Mouse (Mus musculus): ENCODE results near the gene Gm44973. TPM values are rescaled to one million over a fixed set of nuclear protein-coding genes. Genes with fewer than 3 reads are reported as not detected.
"Not testable (repeated sequence)": the region's sequence is repeated elsewhere in the genome, so short reads cannot be mapped to it uniquely, and the experiment has no call there.

Gm44973 gene
- total RNA-seq, 2 experiments from 2014 or later, result not detected

DNA sequence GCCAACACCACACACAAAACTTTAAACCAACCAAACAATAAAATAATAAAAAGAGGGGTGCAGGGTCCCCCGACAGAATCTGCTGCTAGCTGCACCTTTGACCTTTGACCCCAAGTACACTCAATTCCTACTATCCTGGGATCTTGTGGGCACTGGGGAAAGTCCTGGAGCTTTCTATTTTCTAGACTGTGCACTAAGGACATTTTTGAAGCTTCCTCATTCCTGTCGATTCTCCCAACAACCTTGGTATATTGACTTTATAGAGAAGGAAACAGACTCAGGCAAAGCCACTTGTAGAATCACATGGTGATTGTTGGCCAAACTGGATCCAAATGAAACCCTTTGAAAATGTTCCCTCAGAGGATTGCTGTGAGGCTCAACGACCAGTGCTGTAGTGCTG is 761 bp downstream of the Gm44973 start:
- DNase-seq (ENCODE audit: low spot score in 2 of 2), result no peak

DNA sequence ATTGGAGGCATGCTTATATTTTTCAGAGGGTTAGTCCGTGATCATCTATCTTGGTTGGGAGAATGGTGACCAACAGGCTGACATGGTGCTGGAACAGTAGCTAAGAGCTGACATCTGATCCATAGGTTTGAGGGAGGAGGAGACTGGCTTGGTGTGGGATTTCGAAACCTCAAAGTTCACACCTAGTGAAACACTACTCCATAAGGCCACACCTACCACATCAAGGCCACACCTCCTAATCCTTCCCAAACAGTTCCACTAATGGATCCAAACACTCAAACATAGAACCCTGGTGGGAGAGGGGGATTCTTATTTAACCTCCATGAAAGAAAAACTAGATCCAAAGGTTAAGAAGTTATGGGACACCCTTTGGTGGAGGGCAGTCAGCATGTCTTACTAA is 1.6 kb downstream of the Gm44973 start:
- no peak for DNase-seq (ENCODE audit: low spot score in 2 of 2)

DNA sequence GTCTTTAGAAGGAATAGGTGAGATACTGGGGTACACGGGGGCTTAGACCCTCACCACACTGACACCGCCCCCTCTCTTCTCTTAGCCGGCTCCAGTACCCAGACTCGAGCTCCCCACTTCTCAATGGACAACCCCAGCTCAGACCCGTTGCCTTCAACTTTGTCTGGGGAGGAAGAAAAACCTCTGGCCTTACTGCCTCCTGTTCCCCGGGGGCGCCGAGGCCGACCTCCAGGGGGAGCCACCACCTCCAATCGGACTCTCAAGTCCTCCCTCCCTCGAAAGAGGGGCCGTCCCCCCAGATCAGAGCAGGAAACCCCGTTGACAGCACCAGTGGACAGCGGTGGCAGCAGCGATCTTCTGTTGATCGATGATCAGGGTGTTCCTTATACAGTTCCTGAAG is 2.1 kb downstream of the Gm44973 start:
- no peak for DNase-seq (ENCODE audit: low spot score in 2 of 2)

DNA sequence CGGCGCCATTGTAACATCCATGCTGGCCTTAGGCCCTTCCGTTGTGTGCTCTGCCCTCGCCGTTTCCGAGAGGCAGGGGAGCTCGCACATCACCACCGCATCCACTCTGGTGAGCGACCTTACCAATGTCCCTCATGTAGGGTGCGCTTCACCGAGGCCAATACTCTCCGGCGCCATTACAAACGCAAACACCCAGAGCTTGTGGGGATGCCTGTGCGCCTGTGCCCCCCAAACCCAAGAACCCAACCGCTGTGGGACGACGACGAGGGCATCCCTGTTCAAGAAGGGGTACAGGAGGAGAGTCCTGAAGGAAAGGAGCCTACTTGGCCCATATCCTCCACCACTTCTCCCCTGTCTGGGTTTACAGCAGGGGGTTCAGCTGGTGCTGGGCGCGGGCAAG is 2.6 kb downstream of the Gm44973 start:
- no peak for DNase-seq (ENCODE audit: low spot score in 2 of 2)

DNA sequence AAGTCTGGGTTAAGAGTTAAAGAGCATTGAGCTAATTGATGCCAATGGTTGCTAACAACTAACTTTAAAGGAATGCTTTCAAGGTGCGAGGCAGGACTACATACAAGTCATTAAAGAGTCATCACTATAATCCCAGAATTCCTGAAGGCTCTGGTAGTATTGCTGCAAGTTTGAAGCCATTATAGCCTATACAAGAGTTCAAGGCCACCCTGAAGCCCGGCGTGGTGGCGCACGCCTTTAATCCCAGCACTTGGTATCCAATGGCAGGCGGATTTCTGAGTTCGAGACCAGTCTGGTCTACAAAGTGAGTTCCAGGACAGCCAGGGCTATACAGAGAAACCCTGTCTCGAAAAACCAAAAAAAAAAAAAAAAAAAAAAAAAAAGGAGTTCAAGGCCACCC is 4.3 kb downstream of the Gm44973 start:
- not testable (repeated sequence) for DNase-seq (ENCODE audit: low spot score in 2 of 2)

DNA sequence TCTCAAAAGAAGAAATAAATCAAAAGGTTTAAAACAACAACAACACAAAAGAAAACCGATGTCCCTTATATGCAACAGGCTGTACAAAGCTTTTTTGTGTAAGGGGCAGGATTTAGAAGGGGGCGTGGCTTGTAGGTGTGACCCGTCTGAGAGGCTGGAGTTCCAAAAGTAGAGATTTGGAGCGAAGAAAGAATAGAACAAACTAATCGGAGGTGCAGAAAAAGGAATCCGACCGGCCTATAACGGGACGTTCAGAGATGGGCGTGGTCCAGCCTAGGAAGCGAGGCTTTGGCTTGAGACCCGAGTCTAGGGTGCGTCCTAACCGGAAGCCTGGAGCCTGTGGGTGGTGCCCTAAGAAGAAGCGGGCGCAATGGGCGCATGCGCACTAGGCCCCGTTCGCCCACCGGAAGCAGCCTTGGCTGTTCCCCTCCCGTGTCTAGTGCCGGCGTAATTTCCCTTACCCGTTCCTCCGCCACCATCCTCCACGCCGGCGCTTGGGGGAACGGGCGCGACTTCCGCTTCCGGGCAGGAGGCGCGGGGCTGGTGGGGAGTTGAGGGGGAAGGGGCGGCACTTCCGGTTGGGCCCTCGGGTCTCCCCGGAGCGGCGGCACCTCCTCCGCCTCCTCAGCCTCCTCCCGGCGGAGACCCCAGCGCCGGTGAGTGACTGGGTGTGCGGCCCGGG is 4.8 kb downstream of the Gm44973 start, which contains the start of the genes Zfp865 and Ccdc106:
Gene Zfp865, plus strand, starts transcription at position 377 of the 682 bp plus-strand sequence.
Gene Ccdc106, plus strand, starts transcription at position 554 of the 682 bp plus-strand sequence.
- peak; percentile 99 for DNase-seq (ENCODE audit: low spot score in 2 of 2)

DNA sequence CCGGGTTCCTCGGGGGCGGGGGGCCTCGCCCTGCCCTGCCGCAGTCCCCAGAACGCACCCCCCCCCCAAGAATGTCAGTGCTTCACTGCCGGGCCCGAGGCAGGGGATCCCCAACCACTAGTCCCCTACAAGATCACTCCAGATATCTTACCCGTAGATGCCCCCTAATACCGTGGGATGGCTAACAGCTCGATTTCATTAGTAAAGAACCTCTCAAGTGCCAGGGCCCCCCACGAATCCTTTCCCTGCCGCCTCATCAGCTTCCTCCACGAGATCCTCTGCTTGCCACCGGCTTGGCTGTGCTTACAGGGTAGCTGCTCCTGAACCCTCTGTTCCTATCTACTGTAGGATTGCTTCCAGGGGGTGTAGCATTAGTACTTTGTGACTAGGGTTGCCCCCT is 5.4 kb downstream of the Gm44973 start:
- DNase-seq (ENCODE audit: low spot score in 2 of 2), result no peak

DNA sequence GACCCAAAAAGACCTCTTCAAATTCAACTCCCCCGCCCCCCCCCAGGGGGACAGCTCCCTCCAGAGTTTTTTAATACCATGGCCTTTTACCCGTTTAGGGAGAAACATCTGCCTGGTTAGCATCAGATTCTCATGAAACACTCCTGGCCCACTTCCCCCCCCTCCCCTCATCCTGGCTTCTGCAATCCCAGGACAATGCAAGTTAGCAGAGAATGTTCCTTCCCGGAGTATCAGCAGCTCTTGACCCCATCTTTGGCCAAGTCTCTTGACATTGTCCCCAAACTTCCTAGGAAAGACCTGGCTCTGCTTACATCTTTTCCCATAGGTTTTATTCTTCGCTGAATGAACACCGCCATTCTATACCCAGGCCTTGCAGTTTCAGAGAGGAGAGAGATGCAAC is 5.9 kb downstream of the Gm44973 start:
- no peak for DNase-seq (ENCODE audit: low spot score in 2 of 2)

DNA sequence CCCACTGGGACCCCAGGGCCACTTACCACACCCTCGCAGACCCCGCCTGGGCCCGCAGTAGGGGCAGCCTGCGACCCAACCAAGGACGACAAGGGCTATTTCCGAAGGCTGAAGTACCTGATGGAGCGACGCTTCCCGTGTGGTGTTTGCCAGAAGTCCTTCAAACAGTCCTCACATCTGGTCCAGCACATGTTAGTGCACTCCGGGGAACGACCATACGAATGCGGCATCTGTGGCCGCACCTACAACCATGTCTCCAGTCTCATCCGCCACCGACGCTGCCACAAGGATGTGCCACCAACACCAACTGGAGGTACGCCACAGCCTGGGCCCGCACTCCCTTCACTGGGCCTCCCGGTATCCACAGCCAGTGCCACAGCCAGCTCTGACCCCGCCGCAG is 14.2 kb downstream of the Gm44973 start:
- DNase-seq (ENCODE audit: low spot score in 2 of 2), result no peak

DNA sequence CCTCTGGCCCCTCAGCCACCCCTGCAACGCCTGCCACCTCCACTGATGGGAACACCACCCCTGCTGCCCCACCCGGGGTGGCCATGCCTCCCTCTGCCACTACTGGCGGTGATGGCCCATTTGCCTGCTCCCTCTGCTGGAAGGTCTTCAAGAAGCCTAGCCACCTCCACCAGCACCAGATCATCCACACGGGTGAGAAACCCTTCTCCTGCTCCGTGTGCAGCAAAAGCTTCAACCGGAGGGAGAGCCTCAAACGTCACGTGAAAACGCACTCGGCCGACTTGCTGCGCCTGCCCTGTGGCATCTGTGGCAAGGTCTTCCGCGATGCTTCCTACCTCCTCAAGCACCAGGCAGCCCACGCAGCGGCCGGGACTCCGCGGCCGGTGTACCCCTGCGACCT is 14.7 kb downstream of the Gm44973 start:
- DNase-seq (ENCODE audit: low spot score in 2 of 2), result no peak

DNA sequence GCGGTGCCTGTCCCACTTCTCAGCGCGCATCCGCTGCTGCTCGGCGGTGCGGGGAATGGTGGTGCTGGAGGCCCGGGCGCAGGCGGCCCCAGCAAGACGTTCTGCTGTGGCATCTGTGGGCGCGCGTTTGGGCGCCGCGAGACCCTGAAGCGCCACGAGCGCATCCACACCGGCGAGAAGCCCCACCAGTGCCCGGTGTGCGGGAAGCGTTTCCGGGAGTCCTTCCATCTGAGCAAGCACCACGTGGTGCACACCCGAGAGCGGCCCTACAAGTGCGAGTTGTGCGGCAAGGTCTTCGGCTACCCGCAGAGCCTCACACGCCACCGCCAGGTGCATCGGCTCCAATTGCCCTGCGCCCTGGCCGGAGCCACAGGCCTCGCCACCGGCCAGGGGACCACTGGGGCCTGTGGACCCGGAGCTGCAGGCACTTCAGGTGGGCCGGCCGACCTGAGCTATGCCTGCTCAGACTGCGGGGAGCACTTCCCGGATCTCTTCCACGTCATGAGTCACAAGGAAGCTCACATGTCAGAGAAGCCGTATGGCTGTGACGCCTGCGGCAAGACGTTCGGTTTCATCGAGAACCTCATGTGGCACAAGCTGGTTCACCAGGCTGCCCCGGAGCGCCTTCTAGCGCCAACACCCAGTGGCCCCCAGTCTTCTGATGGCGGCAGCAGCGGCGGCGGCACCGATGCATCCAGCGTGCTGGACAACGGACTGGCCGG is 15.4 kb downstream of the Gm44973 start:
- DNase-seq (ENCODE audit: low spot score in 2 of 2), result no peak

DNA sequence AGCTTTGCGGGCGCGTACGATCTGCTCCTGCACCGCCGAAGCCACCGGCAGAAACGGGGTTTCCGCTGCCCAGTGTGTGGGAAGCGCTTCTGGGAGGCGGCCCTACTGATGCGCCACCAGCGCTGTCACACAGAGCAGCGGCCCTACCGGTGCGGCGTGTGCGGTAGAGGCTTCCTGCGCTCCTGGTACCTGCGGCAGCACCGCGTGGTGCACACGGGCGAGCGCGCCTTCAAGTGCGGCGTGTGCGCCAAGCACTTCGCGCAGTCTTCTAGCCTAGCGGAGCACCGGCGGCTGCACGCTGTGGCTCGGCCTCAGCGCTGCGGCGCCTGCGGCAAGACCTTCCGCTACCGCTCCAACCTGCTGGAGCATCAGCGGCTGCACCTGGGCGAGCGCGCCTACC is 16.2 kb downstream of the Gm44973 start:
- no peak for DNase-seq (ENCODE audit: low spot score in 2 of 2)

DNA sequence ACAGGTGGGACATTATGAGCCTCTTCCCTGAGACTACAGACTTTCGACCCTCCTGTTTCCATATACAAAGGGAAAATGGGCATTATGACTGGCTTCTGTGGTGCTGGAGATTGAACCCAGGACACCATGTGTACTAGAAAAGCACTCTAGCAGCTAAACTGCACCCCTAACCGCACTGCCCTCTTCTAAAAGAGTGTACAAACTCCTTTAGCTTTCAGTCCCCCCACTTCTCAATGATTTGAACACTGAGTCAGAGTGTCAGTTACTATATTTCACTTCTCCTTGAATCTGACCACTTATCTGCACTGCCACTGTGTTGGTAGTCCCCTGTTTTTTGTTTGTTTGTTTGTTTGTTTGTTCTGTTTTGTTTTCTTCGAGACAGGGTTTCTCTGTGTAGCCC is 18.5 kb downstream of the Gm44973 start, which contains the start of gene 4632433K11Rik:
Gene 4632433K11Rik, plus strand, starts transcription at position 301 of the 400 bp plus-strand sequence.
- DNase-seq (ENCODE audit: low spot score in 2 of 2), result no peak

DNA sequence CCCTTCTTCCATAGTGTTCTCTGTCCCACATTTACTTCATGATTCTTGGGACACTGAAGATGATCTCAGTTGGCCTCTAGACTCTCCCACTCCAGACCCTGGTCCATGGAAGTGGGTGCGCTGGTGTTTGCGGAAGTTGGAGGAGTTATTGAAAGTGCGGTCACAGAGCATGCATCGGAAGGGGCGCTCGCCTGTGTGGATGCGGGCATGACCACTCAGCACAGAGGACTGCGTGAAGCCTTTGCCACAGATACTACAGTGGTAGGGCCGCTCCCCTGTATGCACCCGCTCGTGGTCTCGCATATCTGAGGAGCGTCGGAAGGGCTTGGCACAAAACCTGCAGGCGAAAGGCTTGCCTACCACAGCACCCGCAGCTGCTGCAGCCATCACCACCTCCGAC is 20.3 kb downstream of the Gm44973 start:
- DNase-seq (ENCODE audit: low spot score in 2 of 2), result no peak

DNA sequence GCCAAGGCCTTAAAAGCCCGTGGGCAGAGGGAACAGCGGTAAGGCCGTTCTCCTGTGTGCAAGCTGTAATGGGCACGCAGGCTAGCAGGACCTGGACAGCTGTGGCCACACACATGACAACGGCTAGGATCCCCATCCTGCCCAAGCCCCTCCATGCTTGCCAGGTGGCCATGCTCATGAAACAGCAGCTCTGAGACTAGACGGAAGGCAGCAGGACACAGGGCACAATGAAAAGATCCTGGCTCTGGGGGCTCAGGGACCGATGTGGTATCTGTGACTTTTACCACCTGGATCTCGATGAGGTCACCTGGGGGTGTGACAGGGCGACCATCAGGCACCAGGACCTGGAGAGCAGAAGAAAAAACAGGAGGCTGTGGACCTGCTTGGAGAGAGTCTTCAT is 20.8 kb downstream of the Gm44973 start:
- DNase-seq (ENCODE audit: low spot score in 2 of 2), result no peak

DNA sequence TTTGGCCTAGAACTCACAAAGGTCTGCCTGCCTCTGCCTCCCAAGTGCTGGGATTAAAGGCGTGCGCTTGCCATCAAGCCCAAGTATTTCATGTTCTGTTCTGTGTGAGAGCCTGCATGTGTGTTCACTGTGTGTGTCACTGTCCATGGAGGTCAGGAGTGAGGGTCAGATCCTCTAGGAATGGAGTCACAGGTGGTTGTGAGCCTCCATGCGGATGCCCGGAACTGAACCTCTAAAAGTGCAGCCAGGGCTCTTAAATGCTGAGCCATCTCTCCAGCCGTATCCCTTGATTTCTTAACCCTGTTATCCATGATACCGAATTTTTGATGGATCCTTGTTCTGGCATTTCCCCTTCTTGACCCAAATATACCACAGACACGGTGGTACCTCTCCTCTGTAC is 21.7 kb downstream of the Gm44973 start:
- no peak for DNase-seq (ENCODE audit: low spot score in 2 of 2)

DNA sequence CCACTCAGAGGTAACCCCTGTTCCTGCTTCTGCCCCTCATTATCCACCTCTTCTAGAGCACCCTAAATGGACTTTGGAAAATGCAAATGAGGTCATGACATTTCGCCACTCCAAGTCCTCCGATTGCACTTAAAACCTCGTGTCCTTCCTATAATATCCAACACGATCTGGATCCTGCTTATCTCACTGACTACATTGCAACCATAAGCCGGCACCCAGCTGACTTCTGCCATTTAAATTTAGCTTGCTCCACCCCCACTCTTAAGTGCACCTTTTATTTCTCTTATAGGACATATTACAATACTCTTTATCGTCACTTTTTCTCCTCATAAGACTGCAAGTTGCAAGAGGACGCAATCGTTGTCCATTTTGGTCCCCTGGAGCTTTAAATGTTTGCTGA is 22.2 kb downstream of the Gm44973 start:
- no peak for DNase-seq (ENCODE audit: low spot score in 2 of 2)

DNA sequence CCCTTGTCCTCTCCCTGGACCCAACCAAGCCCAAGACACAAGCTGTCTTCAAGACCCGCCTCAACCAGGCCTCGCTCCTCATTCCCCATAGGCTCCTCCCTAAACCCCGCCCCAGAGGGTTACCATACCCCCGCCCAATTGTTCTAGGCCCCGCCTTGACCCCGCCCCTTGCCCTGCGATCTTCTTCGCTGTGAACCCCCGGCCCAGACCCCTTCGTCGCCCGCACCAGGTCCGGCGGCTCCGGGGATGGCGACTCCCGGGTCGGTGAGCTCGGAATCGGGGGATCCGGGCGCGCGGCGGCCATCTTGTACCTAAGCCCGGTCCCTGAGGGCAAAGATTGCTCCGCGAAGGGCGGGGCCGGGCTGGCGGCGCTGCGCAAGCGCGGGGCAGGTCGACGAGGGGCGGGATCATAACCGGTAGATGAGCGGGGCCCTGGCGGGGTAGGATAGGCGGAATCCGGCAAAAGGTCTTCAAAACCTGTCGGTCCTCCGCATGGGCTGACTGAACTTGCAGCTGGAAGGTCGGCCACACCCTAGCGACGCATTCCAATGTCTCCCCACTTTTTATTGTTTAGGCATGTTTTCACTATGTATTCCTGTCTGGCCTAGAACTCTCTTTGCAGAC is 22.9 kb downstream of the Gm44973 start, which contains the start of gene Zfp784:
Gene Zfp784, minus strand, starts transcription at position 338 of the 624 bp plus-strand sequence.
- DNase-seq (ENCODE audit: low spot score in 2 of 2), result peak; percentile 87 to 91

DNA sequence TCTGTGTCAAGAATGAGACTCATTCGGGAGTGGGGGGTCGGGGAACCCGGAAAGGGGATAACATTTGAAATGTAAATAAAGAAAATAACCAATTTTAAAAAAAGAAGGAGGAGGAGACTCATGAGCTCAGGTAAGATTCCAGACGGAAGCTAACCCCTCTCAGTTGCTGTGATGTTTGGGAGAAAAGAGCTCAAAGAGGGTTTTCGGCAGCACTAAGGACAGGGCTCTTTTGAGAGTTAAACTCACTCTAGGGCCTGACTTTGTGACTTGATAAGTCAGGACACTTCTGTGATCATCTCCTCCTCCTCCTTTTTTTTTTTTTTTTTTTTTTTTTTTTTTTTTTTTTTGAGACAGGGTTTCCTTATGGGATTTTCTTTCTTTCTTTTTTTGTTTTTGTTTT is 23.6 kb downstream of the Gm44973 start:
- no peak for DNase-seq (ENCODE audit: low spot score in 2 of 2)

DNA sequence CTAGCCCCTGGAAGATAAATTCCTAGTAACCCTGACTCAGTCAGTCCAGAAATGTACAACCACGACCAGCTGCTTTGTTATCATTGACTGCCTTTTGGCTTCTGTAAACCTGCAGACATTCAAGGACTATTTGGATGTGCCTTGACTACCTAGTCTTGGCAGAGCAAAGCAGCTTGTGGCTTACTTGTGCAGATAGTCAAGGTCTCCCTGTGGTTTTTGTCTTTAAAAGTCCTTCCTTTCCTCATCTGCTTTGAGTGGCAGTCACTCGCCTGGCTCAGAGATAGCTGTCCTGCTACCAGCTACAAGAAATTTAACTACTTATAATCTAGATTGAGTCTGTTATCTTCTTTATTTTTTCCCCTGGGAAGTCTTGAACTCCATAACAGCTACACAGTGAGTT is 29.7 kb downstream of the Gm44973 start:
- DNase-seq (ENCODE audit: low spot score in 2 of 2), result no peak

DNA sequence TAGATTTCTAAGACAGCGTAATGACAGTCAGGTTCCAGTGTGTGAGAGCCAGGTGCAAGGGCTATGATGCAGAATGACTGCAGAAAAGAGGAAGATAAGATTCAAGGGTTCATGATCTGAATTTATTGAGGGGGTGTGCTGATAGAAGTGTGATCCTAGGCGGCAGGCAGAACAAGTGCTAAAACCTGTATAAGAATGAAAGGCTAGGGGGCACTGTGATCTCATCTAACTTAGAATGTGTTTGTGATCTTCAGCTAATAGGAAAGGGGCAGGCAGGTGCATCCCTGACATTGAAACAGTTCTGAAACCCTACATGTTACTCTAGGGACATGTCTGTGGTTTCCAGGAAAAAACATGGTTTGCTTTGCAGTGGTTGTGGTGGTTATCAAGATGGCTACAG is 30.8 kb downstream of the Gm44973 start:
- no peak for DNase-seq (ENCODE audit: low spot score in 2 of 2)

DNA sequence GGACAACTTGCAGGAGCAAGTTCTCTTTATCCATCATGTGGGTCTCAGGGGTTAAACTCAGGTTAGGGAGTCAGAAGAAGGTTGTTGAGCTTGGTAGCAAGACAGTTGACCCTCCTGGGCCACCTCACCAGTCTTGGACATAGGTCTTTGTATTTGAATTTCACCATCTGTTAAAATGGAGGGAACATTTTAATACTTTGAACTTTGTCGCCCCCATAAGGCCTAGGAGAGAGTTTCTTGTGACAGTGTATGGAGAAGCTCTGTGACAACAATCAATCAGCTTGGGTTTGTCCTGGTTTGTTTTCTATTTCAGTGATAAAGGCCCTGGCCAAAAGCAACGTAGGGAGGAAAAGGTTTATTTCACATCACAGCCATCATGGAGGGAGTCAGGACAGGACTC is 32.0 kb downstream of the Gm44973 start:
- no peak for DNase-seq (ENCODE audit: low spot score in 2 of 2)

Data from left cerebral cortex, adult 18-20 months (tissue).